Mouse (Mus musculus) cerebellum, adult 2 months (tissue): ENCODE measurements around the gene Carmil3.

Experiments used
- CTCF ChIP-seq: fragments of 200-500 bp; IDR thresholded peaks from 2 replicates; pipeline ENCODE4 v1.5.1; 2011; ENCODE audit warnings: low read depth, mild to moderate bottlenecking, control low read depth, low read length, moderate library complexity, borderline replicate concordance; ENCODE audit not compliant: insufficient read depth
- POLR2A ChIP-seq: fragments of 200-500 bp; IDR thresholded peaks from 2 replicates; pipeline ENCODE4 v1.6.1; 2011; ENCODE audit warnings: low read length, control low read depth, borderline replicate concordance; ENCODE audit not compliant: insufficient read depth

- TF ChIP-seq POLR2A, result no peak
- TF ChIP-seq CTCF, result no peak
Measured at GRCm38 (mm10) chr14:55554635-55555034, 64.2 kb downstream of the Carmil3 start.
